Mouse (Mus musculus) forebrain, embryonic 12.5 days (tissue): Measurements from ENCODE around the gene Rpl7l1. TPM values are rescaled to one million over a fixed set of nuclear protein-coding genes. Genes with fewer than 3 reads are reported as not detected.
A peak's percentile ranks its signal among the peaks of the same experiment; 100 is the strongest.
"Not testable (repeated sequence)": the region's sequence is repeated elsewhere in the genome, so short reads cannot be mapped to it uniquely, and the experiment has no call there.

ENCODE experiments used
- ATAC-seq: fragments of 200-750 bp; cut with Nextera tagmentation; 2 replicates; pipeline ENCODE4 v1.8.0; 2017; ENCODE audit warnings: moderate TSS enrichment; ENCODE audit not compliant: low FRiP score
- H3K27ac ChIP-seq: fragments of 300-500 bp; sonication (generic); 2 replicates; pipeline ENCODE4 v1.5.1; 2016; ENCODE audit warnings: mild to moderate bottlenecking
- H3K27me3 ChIP-seq: fragments of 300-500 bp; sonication (generic); 2 replicates; pipeline ENCODE4 v1.6.1; 2016; ENCODE audit warnings: mild to moderate bottlenecking
- H3K36me3 ChIP-seq: fragments of 300-500 bp; sonication (generic); replicated peaks from 2 replicates; pipeline ENCODE4 v1.6.1; 2016; ENCODE audit warnings: mild to moderate bottlenecking
- H3K4me1 ChIP-seq: fragments of 300-500 bp; sonication (generic); 2 replicates; pipeline ENCODE4 v1.6.1; 2016
- H3K4me2 ChIP-seq: fragments of 300-500 bp; sonication (generic); 2 replicates; pipeline ENCODE4 v1.6.1; 2016; ENCODE audit warnings: mild to moderate bottlenecking, moderate library complexity
- H3K4me3 ChIP-seq: fragments of 300-500 bp; sonication (generic); replicated peaks from 2 replicates; pipeline ENCODE4 v1.5.1; 2016; ENCODE audit warnings: mild to moderate bottlenecking
- H3K9ac ChIP-seq: fragments of 300-500 bp; sonication (generic); 2 replicates; pipeline ENCODE4 v1.6.1; 2016; ENCODE audit warnings: mild to moderate bottlenecking
- H3K9me3 ChIP-seq: fragments of 300-500 bp; sonication (generic); 2 replicates; pipeline ENCODE4 v1.6.1; 2016
- WGBS: fragments of 180-500 bp; shearing (Covaris S2); methylation state at CpG from one replicate; pipeline ENCODE4 v1.1.7; 2016; 5-methylcytosine and 5-hydroxymethylcytosine counted together
- polyA plus RNA-seq: library from polyadenylated mRNA; unstranded; fragments of >200 nt; fragmentation: Nextera tagmentation; extraction: Ambion mirVana; gene quantifications from 2 replicates; pipeline ENCODE4 v1.2.1, GENCODE M21; 2016

Gene Rpl7l1
- polyA plus RNA-seq, 1 experiment from 2014 or later = 154 TPM

GRCm38 (mm10) chr17:46808376-46808775 is 25.9 kb upstream of the Rpl7l1 start:
- no peaks in the 10 kb centered on the region for H3K4me1 ChIP-seq
- peaks cover 59% of the 10 kb centered on the region for H3K36me3 ChIP-seq
- ATAC-seq = no peak
- no peaks in the 10 kb centered on the region for H3K9me3 ChIP-seq
- H3K4me3 ChIP-seq = no peak overlapping the region
- H3K9ac ChIP-seq = no peak overlapping the region
- H3K4me2 ChIP-seq = no peak overlapping the region
- H3K27me3 ChIP-seq = no peaks in the 10 kb centered on the region
- H3K27ac ChIP-seq = no peak overlapping the region
- 88% methylated on average over 10 of the region's 10 CpGs for WGBS

- Histone ChIP-seq H3K4me1 (no peaks in the 10 kb centered on the region; the same call in 1 of the 2 replicates), H3K9me3 (no peaks in the 10 kb centered on the region), H3K27ac (no peak overlapping the region), H3K36me3 (peaks cover 57% of the 10 kb centered on the region), H3K4me2 (no peak overlapping the region), H3K4me3 (no peak overlapping the region), H3K9ac (no peak overlapping the region), H3K27me3 (no peaks in the 10 kb centered on the region)
- ATAC-seq = no peak
- 88% methylated on average over 6 of the region's 6 CpGs for WGBS
Measured at GRCm38 (mm10) chr17:46801761-46802160, 19.3 kb upstream of the Rpl7l1 start.

GRCm38 (mm10) chr17:46799680-46800079 is 17.2 kb upstream of the Rpl7l1 start:
- no peak for ATAC-seq
- H3K9me3 ChIP-seq = no peaks in the 10 kb centered on the region
- no peaks in the 10 kb centered on the region; the same call in 1 of the 2 replicates for H3K4me1 ChIP-seq
- no peaks in the 10 kb centered on the region for H3K27me3 ChIP-seq
- H3K4me3 ChIP-seq = no peak overlapping the region
- WGBS = 85% methylated on average over 10 of the region's 10 CpGs
- H3K9ac ChIP-seq = no peak overlapping the region
- peaks cover 39% of the 10 kb centered on the region for H3K36me3 ChIP-seq
- no peak overlapping the region for H3K27ac ChIP-seq
- H3K4me2 ChIP-seq = no peak overlapping the region

GRCm38 (mm10) chr17:46797386-46797785 is 14.9 kb upstream of the Rpl7l1 start:
- WGBS = 30% methylated on average over 8 of the region's 8 CpGs
- H3K27ac ChIP-seq = no peak overlapping the region
- H3K4me1 ChIP-seq = no peaks in the 10 kb centered on the region; the same call in 1 of the 2 replicates
- no peak overlapping the region for H3K4me2 ChIP-seq
- no peak for ATAC-seq
- peaks cover 39% of the 10 kb centered on the region for H3K36me3 ChIP-seq
- no peak overlapping the region for H3K9ac ChIP-seq
- H3K4me3 ChIP-seq = no peak overlapping the region
- H3K27me3 ChIP-seq = no peaks in the 10 kb centered on the region
- no peaks in the 10 kb centered on the region for H3K9me3 ChIP-seq

- 87% methylated on average over 4 of the region's 4 CpGs for WGBS
- H3K27me3 ChIP-seq = no peaks in the 10 kb centered on the region
- no peak overlapping the region for H3K4me3 ChIP-seq
- no peaks in the 10 kb centered on the region; the same call in 1 of the 2 replicates for H3K4me1 ChIP-seq
- no peak overlapping the region for H3K4me2 ChIP-seq
- no peaks in the 10 kb centered on the region for H3K9me3 ChIP-seq
- ATAC-seq = no peak
- peaks cover 33% of the 10 kb centered on the region for H3K36me3 ChIP-seq
- H3K27ac ChIP-seq = no peak overlapping the region
- no peak overlapping the region for H3K9ac ChIP-seq
Measured at GRCm38 (mm10) chr17:46796743-46797142, 14.3 kb upstream of the Rpl7l1 start.

GRCm38 (mm10) chr17:46792963-46793362 is 10.5 kb upstream of the Rpl7l1 start:
- H3K9ac ChIP-seq = no peak overlapping the region
- H3K4me1 ChIP-seq = no peaks in the 10 kb centered on the region; the same call in 1 of the 2 replicates
- no peak overlapping the region for H3K27ac ChIP-seq
- no peak for ATAC-seq
- 92% methylated on average over 2 of the region's 2 CpGs for WGBS
- no peak overlapping the region for H3K4me3 ChIP-seq
- H3K27me3 ChIP-seq = no peaks in the 10 kb centered on the region
- H3K9me3 ChIP-seq = no peaks in the 10 kb centered on the region
- no peaks in the 10 kb centered on the region for H3K36me3 ChIP-seq
- no peak overlapping the region for H3K4me2 ChIP-seq

GRCm38 (mm10) chr17:46787974-46788373 is 5.5 kb upstream of the Rpl7l1 start:
- H3K36me3 ChIP-seq, H3K9me3 ChIP-seq, H3K27ac ChIP-seq, ATAC-seq, H3K4me3 ChIP-seq, H3K9ac ChIP-seq, H3K4me2 ChIP-seq, H3K27me3 ChIP-seq, H3K4me1 ChIP-seq: not testable (repeated sequence)
- 64% methylated on average over 2 of the region's 2 CpGs for WGBS

- no peak overlapping the region for H3K4me3 ChIP-seq
- 94% methylated on average over 5 of the region's 5 CpGs for WGBS
- H3K9ac ChIP-seq = no peak overlapping the region
- no peak overlapping the region for H3K27ac ChIP-seq
- H3K27me3 ChIP-seq = no peaks in the 10 kb centered on the region
- H3K4me2 ChIP-seq = no peak overlapping the region
- ATAC-seq = no peak
- no peaks in the 10 kb centered on the region for H3K9me3 ChIP-seq
- no peaks in the 10 kb centered on the region for H3K4me1 ChIP-seq
- no peaks in the 10 kb centered on the region for H3K36me3 ChIP-seq
Measured at GRCm38 (mm10) chr17:46786952-46787351, 4.5 kb upstream of the Rpl7l1 start.

- Histone ChIP-seq H3K36me3 (peaks cover 26% of the 10 kb centered on the region), H3K27me3 (no peaks in the 10 kb centered on the region), H3K9me3 (no peaks in the 10 kb centered on the region), H3K9ac (no peak overlapping the region), H3K4me1 (peaks cover 8% of the 10 kb centered on the region), H3K4me3 (peak overlapping the region; percentile 73), H3K4me2 (peak overlapping the region; percentile 73), H3K27ac (peak overlapping the region; percentile 85)
- no peak; the same call in 1 of the 2 replicates for ATAC-seq
- WGBS = 76% methylated on average over 2 of the region's 2 CpGs
Measured at GRCm38 (mm10) chr17:46783222-46783565, 722 bp upstream of the Rpl7l1 start.

- H3K9me3 ChIP-seq = no peaks in the 10 kb centered on the region
- no peaks in the 10 kb centered on the region for H3K27me3 ChIP-seq
- H3K27ac ChIP-seq = peak overlapping the region; percentile 85
- peak overlapping the region; percentile 73 for H3K4me2 ChIP-seq
- H3K4me1 ChIP-seq = peaks cover 8% of the 10 kb centered on the region
- WGBS = 7% methylated on average over 10 of the region's 11 CpGs
- H3K36me3 ChIP-seq = peaks cover 38% of the 10 kb centered on the region
- peak overlapping the region; percentile 73 for H3K4me3 ChIP-seq
- ATAC-seq = no peak; the same call in 1 of the 2 replicates
- peak overlapping the region; percentile 85 for H3K9ac ChIP-seq
Measured at GRCm38 (mm10) chr17:46781876-46782275, 596 bp downstream of the Rpl7l1 start.

GRCm38 (mm10) chr17:46776087-46776486 is 6.4 kb downstream of the Rpl7l1 start:
- Histone ChIP-seq H3K27ac (no peak overlapping the region), H3K4me1 (peaks cover 20% of the 10 kb centered on the region), H3K36me3 (peaks cover 68% of the 10 kb centered on the region), H3K9me3 (no peaks in the 10 kb centered on the region), H3K27me3 (no peaks in the 10 kb centered on the region), H3K4me3 (no peak overlapping the region), H3K9ac (no peak overlapping the region), H3K4me2 (no peak overlapping the region)
- WGBS = 93% methylated on average over 3 of the region's 3 CpGs
- no peak for ATAC-seq

- Histone ChIP-seq H3K36me3 (peaks cover 61% of the 10 kb centered on the region), H3K27ac (no peak overlapping the region), H3K4me3 (no peak overlapping the region), H3K9ac (no peak overlapping the region), H3K9me3 (no peaks in the 10 kb centered on the region), H3K4me1 (peaks cover 19% of the 10 kb centered on the region), H3K27me3 (no peaks in the 10 kb centered on the region), H3K4me2 (no peak overlapping the region)
- WGBS = 94% methylated on average over 9 of the region's 9 CpGs
- ATAC-seq = no peak
Measured at GRCm38 (mm10) chr17:46775070-46775469, 7.4 kb downstream of the Rpl7l1 start.

GRCm38 (mm10) chr17:46774131-46774472 is 8.4 kb downstream of the Rpl7l1 start:
- H3K27ac ChIP-seq = no peak overlapping the region
- no peaks in the 10 kb centered on the region for H3K27me3 ChIP-seq
- no peak for ATAC-seq
- H3K4me3 ChIP-seq = 0 out of 2 replicates have a peak overlapping the region, but pooled peaks have one; percentile 79
- H3K4me1 ChIP-seq = peaks cover 19% of the 10 kb centered on the region
- H3K4me2 ChIP-seq = peak overlapping the region; percentile 93; the same call in 1 of the 2 replicates
- H3K36me3 ChIP-seq = peaks cover 51% of the 10 kb centered on the region
- no peaks in the 10 kb centered on the region for H3K9me3 ChIP-seq
- 47% methylated on average over 2 of the region's 2 CpGs for WGBS
- H3K9ac ChIP-seq = no peak overlapping the region
